Mouse (Mus musculus) cerebellum, adult 2 months (tissue): ENCODE results near the gene BC051019.

Experiments
- CTCF ChIP-seq: fragments of 200-500 bp; IDR thresholded peaks from 2 replicates; pipeline ENCODE4 v1.5.1; 2011; ENCODE audit warnings: low read depth, mild to moderate bottlenecking, control low read depth, low read length, moderate library complexity, borderline replicate concordance; ENCODE audit not compliant: insufficient read depth
- POLR2A ChIP-seq: fragments of 200-500 bp; IDR thresholded peaks from 2 replicates; pipeline ENCODE4 v1.6.1; 2011; ENCODE audit warnings: low read length, control low read depth, borderline replicate concordance; ENCODE audit not compliant: insufficient read depth

DNA sequence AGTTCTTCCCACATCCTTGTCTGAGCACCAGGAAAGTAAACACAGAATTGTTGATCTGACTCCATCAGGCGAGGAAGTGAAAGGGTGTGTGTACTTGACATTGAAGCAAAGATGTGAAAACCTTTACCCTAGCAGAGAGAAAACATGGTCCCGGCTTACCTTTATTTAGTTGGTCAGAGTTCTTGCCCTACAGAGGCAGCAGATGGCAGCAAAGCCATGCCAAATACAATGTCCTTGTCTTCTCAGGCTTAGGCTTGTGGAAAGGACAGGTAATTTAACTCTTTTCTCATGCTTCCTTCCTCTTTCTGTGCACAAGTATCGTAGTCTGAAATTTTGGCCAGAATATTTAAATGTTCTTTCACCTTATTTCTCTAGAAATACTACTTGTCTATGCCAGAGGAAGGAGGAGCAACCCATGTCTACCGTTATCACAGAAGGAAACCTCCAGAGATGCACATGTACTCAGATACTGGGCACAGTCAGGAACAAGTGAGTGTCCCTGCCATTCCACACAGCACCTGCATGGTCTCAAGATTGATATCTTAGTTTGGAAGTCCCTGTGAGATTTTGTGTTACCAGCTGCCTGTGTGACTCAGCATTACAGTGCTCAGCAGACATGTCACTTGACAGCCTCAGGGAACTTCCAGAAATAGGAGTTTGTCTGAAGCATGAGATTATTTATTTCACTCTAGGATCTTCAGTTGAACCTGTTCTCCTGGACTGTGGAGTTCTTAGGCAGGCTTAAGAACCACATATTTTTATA lies 16.4 kb downstream of the BC051019 start:
- TF ChIP-seq POLR2A (no peak), CTCF (peak; percentile 81)
